Mouse (Mus musculus) spleen, adult 2 months (tissue): Measurements from ENCODE around the gene Gm20388. TPM values are rescaled to one million over a fixed set of nuclear protein-coding genes. Genes with fewer than 3 reads are reported as not detected.

Source experiments
- DNase-seq, 2 experiments: peaks; one replicate each; pipeline versions ENCODE4 v3.0.0 to v3.0.0-alpha.2; 2012 to 2021; ENCODE audit warnings: low spot score in 2 of 2, low read depth in 1 of 2
- H3K27ac ChIP-seq: fragments of 200-500 bp; 2 replicates; pipeline ENCODE4 v1.5.1; 2012; ENCODE audit warnings: low read length, inconsistent platforms; ENCODE audit not compliant: insufficient read depth
- H3K27me3 ChIP-seq: fragments of 200-500 bp; 2 replicates; pipeline ENCODE4 v1.6.1; 2012; ENCODE audit warnings: mild to moderate bottlenecking, moderate library complexity, low read length, inconsistent platforms; ENCODE audit not compliant: control insufficient read depth, insufficient read depth
- H3K36me3 ChIP-seq: fragments of 200-500 bp; 2 replicates; pipeline ENCODE4 v1.6.1; 2012; ENCODE audit warnings: mild to moderate bottlenecking, low read length, inconsistent platforms; ENCODE audit not compliant: control insufficient read depth, insufficient read depth
- H3K4me1 ChIP-seq: fragments of 200-500 bp; 2 replicates; pipeline ENCODE4 v1.6.1; 2011; ENCODE audit warnings: inconsistent platforms; ENCODE audit not compliant: control insufficient read depth, insufficient read depth, insufficient read length
- H3K4me3 ChIP-seq: fragments of 200-500 bp; 2 replicates; pipeline ENCODE4 v1.5.1; 2011; ENCODE audit warnings: mild to moderate bottlenecking, inconsistent platforms; ENCODE audit not compliant: insufficient read depth, insufficient read length; ENCODE audit errors: extremely low read depth
- CTCF ChIP-seq: fragments of 200-500 bp; IDR thresholded peaks from 2 replicates; pipeline ENCODE4 v1.5.1; 2011; ENCODE audit warnings: mild to moderate bottlenecking, inconsistent platforms; ENCODE audit not compliant: insufficient read depth, insufficient read length, insufficient replicate concordance; ENCODE audit errors: extremely low read depth
- POLR2A ChIP-seq: fragments of 200-500 bp; IDR thresholded peaks from 2 replicates; pipeline ENCODE4 v1.6.1; 2011; ENCODE audit warnings: low read depth, low read length, inconsistent platforms
- WGBS: fragments of 180-500 bp; shearing (Covaris S2); methylation state at CpG from one replicate; pipeline ENCODE4 v1.1.7; 2018; 5-methylcytosine and 5-hydroxymethylcytosine counted together
- polyA plus RNA-seq: library from polyadenylated mRNA; depleted of rRNA; stranded (reverse); fragments of >200 nt; gene quantifications from 2 replicates; pipeline ENCODE4 v1.2.3, GENCODE M21; 2012

The Gm20388 gene
- polyA plus RNA-seq, 1 experiment: 26.1 TPM

- no peaks in the 10 kb centered on the region for H3K27me3 ChIP-seq
- no peak for TF ChIP-seq CTCF
- TF ChIP-seq POLR2A: no peak
- H3K4me3 ChIP-seq: no peak overlapping the region
- no peak overlapping the region for H3K27ac ChIP-seq
- no peak for DNase-seq
- WGBS: 91% methylated on average over 6 of the region's 6 CpGs
- peaks cover 10% of the 10 kb centered on the region for H3K36me3 ChIP-seq
- no peaks in the 10 kb centered on the region for H3K4me1 ChIP-seq
Observed at GRCm38 (mm10) chr8:121820840-121821239, 1910.2 kb downstream of the Gm20388 start.

GRCm38 (mm10) chr8:121821320-121821719 lies 1910.7 kb downstream of the Gm20388 start:
- no peak overlapping the region for H3K27ac ChIP-seq

GRCm38 (mm10) chr8:121821770-121822169 lies 1911.1 kb downstream of the Gm20388 start:
- Histone ChIP-seq H3K27me3 (no peaks in the 10 kb centered on the region), H3K4me1 (no peaks in the 10 kb centered on the region), H3K4me3 (no peak overlapping the region), H3K27ac (no peak overlapping the region), H3K36me3 (peaks cover 10% of the 10 kb centered on the region)
- TF ChIP-seq CTCF (no peak), POLR2A (no peak)
- DNase-seq: no peak
- 93% methylated on average over 9 of the region's 9 CpGs for WGBS

More at GRCm38 (mm10) chr8:121821320-121821719, 1910.7 kb downstream of the Gm20388 start:
- no peak for TF ChIP-seq CTCF
- no peak for TF ChIP-seq POLR2A
- no peak for DNase-seq
- H3K4me1 ChIP-seq: no peaks in the 10 kb centered on the region
- H3K27me3 ChIP-seq: no peaks in the 10 kb centered on the region
- 93% methylated on average over 11 of the region's 11 CpGs for WGBS
- H3K4me3 ChIP-seq: no peak overlapping the region
- peaks cover 10% of the 10 kb centered on the region for H3K36me3 ChIP-seq

- DNase-seq: no peak
- no peaks in the 10 kb centered on the region; the same call in 1 of the 2 replicates for H3K4me1 ChIP-seq
- H3K36me3 ChIP-seq: no peaks in the 10 kb centered on the region
- 91% methylated on average over 5 of the region's 5 CpGs for WGBS
- no peak for TF ChIP-seq POLR2A
- TF ChIP-seq CTCF: no peak
- H3K27me3 ChIP-seq: no peaks in the 10 kb centered on the region
- H3K4me3 ChIP-seq: no peak overlapping the region
- H3K27ac ChIP-seq: no peak overlapping the region
Observed at GRCm38 (mm10) chr8:121827726-121828125, 1917.1 kb downstream of the Gm20388 start.

- H3K27ac ChIP-seq: no peak overlapping the region
- TF ChIP-seq POLR2A (no peak), CTCF (no peak)
- peak overlapping the region; percentile 86 for H3K4me3 ChIP-seq
- H3K4me1 ChIP-seq: no peaks in the 10 kb centered on the region; the same call in 1 of the 2 replicates
- DNase-seq: no peak
- no peaks in the 10 kb centered on the region for H3K27me3 ChIP-seq
- H3K36me3 ChIP-seq: no peaks in the 10 kb centered on the region
- 34% methylated on average over 10 of the region's 10 CpGs for WGBS
Observed at GRCm38 (mm10) chr8:121828376-121829023, 1917.9 kb downstream of the Gm20388 start.

GRCm38 (mm10) chr8:121829048-121829776 lies 1918.6 kb downstream of the Gm20388 start, which contains the start of gene Klhdc4:
Klhdc4 (minus strand) TSS chr8:121829569.
- peak within 1 kb of the TSS; percentile 13 for H3K27ac ChIP-seq
- peak; percentile 76 to 77 for DNase-seq
- no peaks in the 10 kb centered on the region for H3K36me3 ChIP-seq
- no peaks in the 10 kb centered on the region for H3K27me3 ChIP-seq
- WGBS: under 1% methylated on average over 64 of the region's 68 CpGs
- TF ChIP-seq CTCF (peak; percentile 6; the same call in 1 of the 2 replicates), POLR2A (no peak)
- H3K4me1 ChIP-seq: no peaks in the 10 kb centered on the region; the same call in 1 of the 2 replicates
- H3K4me3 ChIP-seq: peak within 1 kb of the TSS; percentile 86

GRCm38 (mm10) chr8:121829777-121830362 lies 1919.2 kb downstream of the Gm20388 start:
- no peak for DNase-seq
- no peak for TF ChIP-seq CTCF
- no peak for TF ChIP-seq POLR2A
- 28% methylated on average over 18 of the region's 18 CpGs for WGBS
- H3K4me3 ChIP-seq: peak overlapping the region; percentile 86
- H3K36me3 ChIP-seq: no peaks in the 10 kb centered on the region
- H3K4me1 ChIP-seq: no peaks in the 10 kb centered on the region; the same call in 1 of the 2 replicates
- peak overlapping the region; percentile 13 for H3K27ac ChIP-seq
- H3K27me3 ChIP-seq: no peaks in the 10 kb centered on the region
